Mouse (Mus musculus) liver, embryonic 14.5 days (tissue): ENCODE results near the gene Cux1. TPM values are rescaled to one million over a fixed set of nuclear protein-coding genes. Genes with fewer than 3 reads are reported as not detected.

Source experiments
- ATAC-seq: fragments of 200-750 bp; cut with Nextera tagmentation; 2 replicates; pipeline ENCODE4 v1.8.0; 2017; ENCODE audit warnings: moderate number of reproducible peaks, mild to moderate bottlenecking, moderate library complexity; ENCODE audit not compliant: insufficient read depth
- DNase-seq, 3 experiments: peaks; one replicate each; pipeline ENCODE4 v3.0.0-alpha.2; 2012 to 2013; ENCODE audit warnings: low read depth in 3 of 3, low spot score in 3 of 3
- H3K27ac ChIP-seq: fragments of 300-500 bp; sonication (generic); 2 replicates; pipeline ENCODE4 v1.5.1; 2014; ENCODE audit warnings: moderate library complexity, mild to moderate bottlenecking, control low read depth, inconsistent platforms
- H3K27me3 ChIP-seq: fragments of 300-500 bp; sonication (generic); 2 replicates; pipeline ENCODE4 v1.6.1; 2014; ENCODE audit warnings: mild to moderate bottlenecking, low read length, moderate library complexity; ENCODE audit not compliant: control insufficient read depth, insufficient read depth
- H3K36me3 ChIP-seq: fragments of 300-500 bp; sonication (generic); replicated peaks from 2 replicates; pipeline ENCODE4 v1.6.1; 2014; ENCODE audit warnings: low read depth; ENCODE audit not compliant: control insufficient read depth, insufficient read depth
- H3K4me1 ChIP-seq, 2 experiments: fragments of 200-500 bp in 1 of 2; fragments of 300-500 bp in 1 of 2; sonication (generic) in 1 of 2; replicated peaks; 2 replicates each; pipeline ENCODE4 v1.6.1; 2012 to 2014; ENCODE audit warnings: antibody characterized with exemption in 1 of 2, inconsistent platforms in 1 of 2, low read length in 1 of 2; ENCODE audit not compliant: control insufficient read depth in 2 of 2, insufficient read depth in 2 of 2
- H3K4me2 ChIP-seq: fragments of 300-500 bp; sonication (generic); 2 replicates; pipeline ENCODE4 v1.6.1; 2014; ENCODE audit warnings: low read depth, mild to moderate bottlenecking, control low read depth, moderate library complexity
- H3K4me3 ChIP-seq, 2 experiments: fragments of 200-500 bp in 1 of 2; fragments of 300-500 bp in 1 of 2; sonication (generic) in 1 of 2; 2 replicates each; pipeline ENCODE4 v1.5.1; 2012 to 2014; ENCODE audit warnings: low read depth in 2 of 2, low read length in 2 of 2, mild to moderate bottlenecking in 2 of 2, control low read depth in 1 of 2, inconsistent platforms in 1 of 2, moderate library complexity in 1 of 2; ENCODE audit not compliant: insufficient read depth in 1 of 2
- H3K9ac ChIP-seq: fragments of 300-500 bp; sonication (generic); replicated peaks from 2 replicates; pipeline ENCODE4 v1.6.1; 2014; ENCODE audit warnings: mild to moderate bottlenecking, control low read depth, moderate library complexity
- H3K9me3 ChIP-seq: fragments of 300-500 bp; sonication (generic); 2 replicates; pipeline ENCODE4 v1.6.1; 2016; ENCODE audit warnings: low read length, mixed read lengths; ENCODE audit not compliant: control insufficient read depth
- CTCF ChIP-seq: IDR thresholded peaks from 2 replicates; pipeline ENCODE4 v1.5.1; 2016; ENCODE audit warnings: antibody characterized with exemption, low read depth, control low read depth
- EP300 ChIP-seq: IDR thresholded peaks from 2 replicates; pipeline ENCODE4 v1.6.1; 2016; ENCODE audit warnings: antibody characterized with exemption, low read depth
- WGBS: fragments of 180-500 bp; shearing (Covaris S2); extraction: QIAGEN DNeasy Blood & Tissue Kit; methylation state at CpG from one replicate; pipeline ENCODE4 v1.1.7; 2014; ENCODE audit not compliant: insufficient replicate concordance; 5-methylcytosine and 5-hydroxymethylcytosine counted together
- polyA plus RNA-seq, 2 experiments: library from polyadenylated mRNA; depleted of rRNA in 1 of 2; stranded (reverse) in 1 of 2; unstranded in 1 of 2; fragments of >200 nt; fragmentation: Nextera tagmentation in 1 of 2; extraction: Ambion mirVana in 1 of 2; gene quantifications; 2 replicates each; pipeline versions ENCODE4 v1.2.1 to v1.2.3; 2012 to 2014

Cux1 gene
- polyA plus RNA-seq, 2 experiments, result 9.0 to 12.4 TPM

GRCm38 (mm10) chr5:136324506-136324905 lies 242.8 kb downstream of the Cux1 start:
- no peak for DNase-seq

GRCm38 (mm10) chr5:136321378-136321777 lies 245.9 kb downstream of the Cux1 start:
- Histone ChIP-seq H3K9me3 (no peaks in the 10 kb centered on the region), H3K4me3 (no peak overlapping the region), H3K4me2 (no peak overlapping the region), H3K9ac (no peak overlapping the region), H3K27me3 (no peaks in the 10 kb centered on the region), H3K4me1 (no peaks in the 10 kb centered on the region), H3K27ac (no peak overlapping the region), H3K36me3 (no peaks in the 10 kb centered on the region)
- TF ChIP-seq CTCF (peak; percentile 34; the same call in 1 of the 2 replicates), EP300 (no peak)
- WGBS, result 77% methylated on average over 6 of the region's 6 CpGs
- no peak for ATAC-seq
- DNase-seq, result no peak

More at GRCm38 (mm10) chr5:136324506-136324905, 242.8 kb downstream of the Cux1 start:
- Histone ChIP-seq H3K9ac (no peak overlapping the region), H3K4me2 (no peak overlapping the region), H3K4me3 (no peak overlapping the region), H3K27ac (no peak overlapping the region), H3K27me3 (no peaks in the 10 kb centered on the region), H3K4me1 (no peaks in the 10 kb centered on the region), H3K36me3 (no peaks in the 10 kb centered on the region), H3K9me3 (no peaks in the 10 kb centered on the region)
- 70% methylated on average over 4 of the region's 4 CpGs for WGBS
- ATAC-seq, result no peak
- no peak for TF ChIP-seq CTCF
- no peak for TF ChIP-seq EP300

GRCm38 (mm10) chr5:136312566-136312965 lies 254.7 kb downstream of the Cux1 start:
- no peak overlapping the region for H3K4me2 ChIP-seq
- WGBS, result 89% methylated on average over 14 of the region's 14 CpGs
- no peak overlapping the region for H3K9ac ChIP-seq
- H3K36me3 ChIP-seq, result no peaks in the 10 kb centered on the region; the same call in 1 of the 2 replicates
- DNase-seq, result no peak
- H3K4me3 ChIP-seq, result no peak overlapping the region
- H3K27me3 ChIP-seq, result no peaks in the 10 kb centered on the region
- no peak for ATAC-seq
- no peak overlapping the region for H3K27ac ChIP-seq
- no peaks in the 10 kb centered on the region for H3K9me3 ChIP-seq
- TF ChIP-seq EP300, result no peak
- no peak for TF ChIP-seq CTCF
- no peaks in the 10 kb centered on the region for H3K4me1 ChIP-seq

- TF ChIP-seq EP300 (no peak), CTCF (no peak)
- Histone ChIP-seq H3K4me3 (no peak overlapping the region), H3K4me2 (no peak overlapping the region), H3K9ac (no peak overlapping the region), H3K27ac (no peak overlapping the region), H3K27me3 (no peaks in the 10 kb centered on the region), H3K4me1 (no peaks in the 10 kb centered on the region), H3K9me3 (no peaks in the 10 kb centered on the region), H3K36me3 (no peaks in the 10 kb centered on the region; the same call in 1 of the 2 replicates)
- ATAC-seq (no peak), DNase-seq (no peak)
- WGBS, result 75% methylated on average over 4 of the region's 4 CpGs
These were observed 255.1 kb downstream of the Cux1 start for GRCm38 (mm10) chr5:136312166-136312565.

- Histone ChIP-seq H3K4me1 (no peaks in the 10 kb centered on the region), H3K9me3 (no peaks in the 10 kb centered on the region), H3K9ac (no peak overlapping the region), H3K4me2 (no peak overlapping the region), H3K27ac (no peak overlapping the region), H3K27me3 (no peaks in the 10 kb centered on the region), H3K4me3 (no peak overlapping the region), H3K36me3 (no peaks in the 10 kb centered on the region)
- TF ChIP-seq CTCF, result no peak
- no peak for TF ChIP-seq EP300
- 76% methylated on average over 5 of the region's 5 CpGs for WGBS
- no peak for DNase-seq
- ATAC-seq, result no peak
These were observed 261.0 kb downstream of the Cux1 start for GRCm38 (mm10) chr5:136306254-136306653.
